Mouse (Mus musculus) T-helper 17 cell (primary cell): Measurements from ENCODE around the gene Utrn.

ENCODE experiments used
- in situ Hi-C, 2 experiments: fragments of 300-600 bp; cut with MboI, MseI; formaldehyde crosslinking; loops; 1 replicate in 1 of 2; 2 replicates in 1 of 2; pipeline ENCODE4 v1.15.1; 2025; ENCODE audit warnings: high pct_unique_total_duplicates in 2 of 2

Gene Utrn

GRCm38 (mm10) chr10:12474850-12475621 lies 394.1 kb downstream of the Utrn start:
- in situ Hi-C loops: no loop called here

GRCm38 (mm10) chr10:12469391-12470057 lies 399.6 kb downstream of the Utrn start:
- in situ Hi-C loops: loop anchor here in 1 of 2 experiments (5.0 kb wide), 1 partner anchor 63 kb away; no protein-coding TSS in a partner anchor

- in situ Hi-C loops: loop anchor here in 1 of 2 experiments (5.0 kb wide), 1 partner anchor 65 kb away; no protein-coding TSS in a partner anchor
Observed at GRCm38 (mm10) chr10:12467544-12467943, 401.6 kb downstream of the Utrn start.

- in situ Hi-C loops: no loop called here
Observed at GRCm38 (mm10) chr10:12460945-12461344, 408.2 kb downstream of the Utrn start.

- in situ Hi-C loops: no loop called here
Observed at GRCm38 (mm10) chr10:12456867-12457266, 412.3 kb downstream of the Utrn start.

GRCm38 (mm10) chr10:12452641-12453040 lies 416.5 kb downstream of the Utrn start:
- in situ Hi-C loops: no loop called here

- in situ Hi-C loops: no loop called here
Observed at GRCm38 (mm10) chr10:12444122-12444521, 425.0 kb downstream of the Utrn start.

GRCm38 (mm10) chr10:12433161-12433560 lies 436.0 kb downstream of the Utrn start:
- in situ Hi-C loops: no loop called here

GRCm38 (mm10) chr10:12430399-12430798 lies 438.8 kb downstream of the Utrn start:
- in situ Hi-C loops: no loop called here

- in situ Hi-C loops: no loop called here
Observed at GRCm38 (mm10) chr10:12426866-12427265, 442.3 kb downstream of the Utrn start.

GRCm38 (mm10) chr10:12424944-12425343 lies 444.2 kb downstream of the Utrn start:
- in situ Hi-C loops: no loop called here

- in situ Hi-C loops: no loop called here
Observed at GRCm38 (mm10) chr10:12423994-12424725, 445.0 kb downstream of the Utrn start.

GRCm38 (mm10) chr10:12414967-12415366 lies 454.2 kb downstream of the Utrn start:
- in situ Hi-C loops: no loop called here

GRCm38 (mm10) chr10:12406338-12407110 lies 462.6 kb downstream of the Utrn start:
- in situ Hi-C loops: no loop called here

GRCm38 (mm10) chr10:12399450-12399849 lies 469.7 kb downstream of the Utrn start:
- in situ Hi-C loops: no loop called here

- in situ Hi-C loops: no loop called here
Observed at GRCm38 (mm10) chr10:12380139-12380538, 489.0 kb downstream of the Utrn start.

GRCm38 (mm10) chr10:12379123-12379522 lies 490.0 kb downstream of the Utrn start:
- in situ Hi-C loops: no loop called here

- in situ Hi-C loops: no loop called here
Observed at GRCm38 (mm10) chr10:12377727-12378126, 491.4 kb downstream of the Utrn start.

- in situ Hi-C loops: no loop called here
Observed at GRCm38 (mm10) chr10:12376015-12376414, 493.1 kb downstream of the Utrn start.

GRCm38 (mm10) chr10:12374741-12375140 lies 494.4 kb downstream of the Utrn start:
- in situ Hi-C loops: no loop called here

- in situ Hi-C loops: no loop called here
Observed at GRCm38 (mm10) chr10:12354556-12354955, 514.6 kb downstream of the Utrn start.
